Mouse (Mus musculus): ENCODE results near the gene Lenep. TPM values are rescaled to one million over a fixed set of nuclear protein-coding genes. Genes with fewer than 3 reads are reported as not detected.

Gene Lenep
- polyA plus RNA-seq, 1 experiment from 2014 or later, result 0.33 TPM

- Histone ChIP-seq H3K36me3 (ENCODE audit: insufficient read depth) (no peaks in the 10 kb centered on the region), H3K4me2 (no peak overlapping the region), H3K9ac (no peak overlapping the region), H3K4me3 (ENCODE audit: low read depth, low read length) (no peak overlapping the region), H3K9me3 (ENCODE audit: low read depth, low read length) (no peaks in the 10 kb centered on the region), H3K27ac (ENCODE audit: low read depth) (no peak overlapping the region), H3K4me1 (ENCODE audit: insufficient read depth) (no peaks in the 10 kb centered on the region), H3K27me3 (ENCODE audit: insufficient read depth, low read length) (no peaks in the 10 kb centered on the region)
- ATAC-seq (ENCODE audit: insufficient read depth), result no peak
- TF ChIP-seq CTCF (IDR thresholded peaks at IDR 0.05; ENCODE audit: low read depth), result no peak
- no peak for DNase-seq
- WGBS, result 61% methylated on average over 8 of the region's 8 CpGs
These were observed 38.0 kb downstream of the Lenep start for GRCm38 (mm10) chr3:89364631-89365030.

- 80% methylated on average over 7 of the region's 7 CpGs for WGBS
- TF ChIP-seq CTCF (IDR thresholded peaks at IDR 0.05; ENCODE audit: low read depth), result no peak
- ATAC-seq (ENCODE audit: insufficient read depth) (no peak), DNase-seq (no peak)
- Histone ChIP-seq H3K4me1 (ENCODE audit: insufficient read depth) (no peaks in the 10 kb centered on the region), H3K27ac (ENCODE audit: low read depth) (no peak within 1 kb of the TSS), H3K9ac (no peak within 1 kb of the TSS), H3K9me3 (ENCODE audit: low read depth, low read length) (no peaks in the 10 kb centered on the region), H3K4me2 (no peak within 1 kb of the TSS), H3K36me3 (ENCODE audit: insufficient read depth) (no peaks in the 10 kb centered on the region), H3K27me3 (ENCODE audit: insufficient read depth, low read length) (no peaks in the 10 kb centered on the region), H3K4me3 (ENCODE audit: low read depth, low read length) (no peak within 1 kb of the TSS)
These were observed 40.9 kb downstream of the Lenep start, which contains the start of gene Dcst2 for GRCm38 (mm10) chr3:89361675-89362074. Gene Dcst2, plus strand, starts transcription at chr3:89361975.

GRCm38 (mm10) chr3:89360237-89360636 is 42.4 kb downstream of the Lenep start:
- Histone ChIP-seq H3K4me2 (no peak overlapping the region), H3K4me1 (ENCODE audit: insufficient read depth) (no peaks in the 10 kb centered on the region), H3K4me3 (ENCODE audit: low read depth, low read length) (no peak overlapping the region), H3K27ac (ENCODE audit: low read depth) (no peak overlapping the region), H3K36me3 (ENCODE audit: insufficient read depth) (no peaks in the 10 kb centered on the region), H3K27me3 (ENCODE audit: insufficient read depth, low read length) (no peaks in the 10 kb centered on the region), H3K9ac (no peak overlapping the region), H3K9me3 (ENCODE audit: low read depth, low read length) (no peaks in the 10 kb centered on the region)
- no peak for DNase-seq
- 73% methylated on average over 3 of the region's 3 CpGs for WGBS
- no peak for ATAC-seq (ENCODE audit: insufficient read depth)
- no peak for TF ChIP-seq CTCF (IDR thresholded peaks at IDR 0.05; ENCODE audit: low read depth)

GRCm38 (mm10) chr3:89359630-89360029 is 43.0 kb downstream of the Lenep start:
- H3K27ac ChIP-seq (ENCODE audit: low read depth), result no peak overlapping the region
- no peaks in the 10 kb centered on the region for H3K9me3 ChIP-seq (ENCODE audit: low read depth, low read length)
- H3K36me3 ChIP-seq (ENCODE audit: insufficient read depth), result no peaks in the 10 kb centered on the region
- no peaks in the 10 kb centered on the region for H3K4me1 ChIP-seq (ENCODE audit: insufficient read depth)
- H3K27me3 ChIP-seq (ENCODE audit: insufficient read depth, low read length), result no peaks in the 10 kb centered on the region
- no peak for TF ChIP-seq CTCF (IDR thresholded peaks at IDR 0.05; ENCODE audit: low read depth)
- no peak overlapping the region for H3K4me3 ChIP-seq (ENCODE audit: low read depth, low read length)
- ATAC-seq (ENCODE audit: insufficient read depth), result no peak
- no peak for DNase-seq
- 51% methylated on average over 6 of the region's 6 CpGs for WGBS
- H3K9ac ChIP-seq, result no peak overlapping the region
- no peak overlapping the region for H3K4me2 ChIP-seq

GRCm38 (mm10) chr3:89356029-89356428 is 46.6 kb downstream of the Lenep start:
- WGBS, result 69% methylated on average over 9 of the region's 9 CpGs
- H3K9ac ChIP-seq, result no peak overlapping the region

GRCm38 (mm10) chr3:89355512-89355902 is 47.1 kb downstream of the Lenep start:
- Histone ChIP-seq H3K27ac (ENCODE audit: low read depth) (no peak overlapping the region), H3K4me1 (ENCODE audit: insufficient read depth) (no peaks in the 10 kb centered on the region), H3K9me3 (ENCODE audit: low read depth, low read length) (no peaks in the 10 kb centered on the region), H3K4me3 (ENCODE audit: low read depth, low read length) (no peak overlapping the region), H3K4me2 (no peak overlapping the region), H3K36me3 (ENCODE audit: insufficient read depth) (no peaks in the 10 kb centered on the region), H3K9ac (no peak overlapping the region), H3K27me3 (ENCODE audit: insufficient read depth, low read length) (no peaks in the 10 kb centered on the region; the same call in 1 of the 2 replicates)
- ATAC-seq (ENCODE audit: insufficient read depth), result no peak
- 67% methylated on average over 6 of the region's 6 CpGs for WGBS
- DNase-seq, result no peak
- TF ChIP-seq CTCF (IDR thresholded peaks at IDR 0.05; ENCODE audit: low read depth), result no peak

More at GRCm38 (mm10) chr3:89356029-89356428, 46.6 kb downstream of the Lenep start:
- Histone ChIP-seq H3K27me3 (ENCODE audit: insufficient read depth, low read length) (no peaks in the 10 kb centered on the region; the same call in 1 of the 2 replicates), H3K4me3 (ENCODE audit: low read depth, low read length) (no peak overlapping the region), H3K4me2 (no peak overlapping the region), H3K4me1 (ENCODE audit: insufficient read depth) (no peaks in the 10 kb centered on the region), H3K27ac (ENCODE audit: low read depth) (no peak overlapping the region), H3K9me3 (ENCODE audit: low read depth, low read length) (no peaks in the 10 kb centered on the region), H3K36me3 (ENCODE audit: insufficient read depth) (no peaks in the 10 kb centered on the region)
- DNase-seq, result no peak
- ATAC-seq (ENCODE audit: insufficient read depth), result no peak
- TF ChIP-seq CTCF (IDR thresholded peaks at IDR 0.05; ENCODE audit: low read depth), result no peak

GRCm38 (mm10) chr3:89354816-89355511 is 47.6 kb downstream of the Lenep start:
- no peaks in the 10 kb centered on the region; the same call in 1 of the 2 replicates for H3K27me3 ChIP-seq (ENCODE audit: insufficient read depth, low read length)
- H3K4me3 ChIP-seq (ENCODE audit: low read depth, low read length), result no peak overlapping the region
- ATAC-seq (ENCODE audit: insufficient read depth) (peak; percentile 58), DNase-seq (peak; percentile 91)
- H3K27ac ChIP-seq (ENCODE audit: low read depth), result 0 out of 2 replicates have a peak overlapping the region, but pooled peaks have one; percentile 18
- H3K9me3 ChIP-seq (ENCODE audit: low read depth, low read length), result no peaks in the 10 kb centered on the region
- no peaks in the 10 kb centered on the region for H3K4me1 ChIP-seq (ENCODE audit: insufficient read depth)
- no peaks in the 10 kb centered on the region for H3K36me3 ChIP-seq (ENCODE audit: insufficient read depth)
- no peak overlapping the region for H3K9ac ChIP-seq
- H3K4me2 ChIP-seq, result no peak overlapping the region
- TF ChIP-seq CTCF (IDR thresholded peaks at IDR 0.05; ENCODE audit: low read depth), result peak; percentile 94
- WGBS, result 15% methylated on average over 5 of the region's 5 CpGs

Data from lung, embryonic 14.5 days (tissue).